Mouse (Mus musculus): Measurements from ENCODE around the gene Cracr2a.

DNA sequence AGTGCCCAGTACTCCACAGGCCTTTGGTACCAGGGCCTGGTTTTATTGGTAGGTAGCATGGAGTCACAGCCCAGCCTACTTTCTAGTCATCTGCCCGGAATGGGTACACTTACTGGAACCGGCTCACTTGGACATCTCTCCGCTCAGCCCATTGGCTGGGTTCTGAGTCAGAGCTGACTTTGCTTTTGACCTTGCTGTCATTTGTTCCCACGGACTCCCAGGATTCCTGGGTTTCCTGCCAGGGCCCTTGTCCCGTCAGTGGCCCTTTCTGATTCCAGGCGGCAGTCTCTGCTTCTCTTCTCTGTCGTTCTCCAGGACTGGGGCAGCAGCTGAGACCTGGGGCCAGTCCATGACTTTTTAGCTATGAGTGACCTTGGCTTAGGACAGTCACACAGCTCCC lies 110.9 kb downstream of the Cracr2a start:
- TF ChIP-seq EP300 (IDR thresholded peaks at IDR 0.05; ENCODE audit: low read depth) (no peak), CTCF (IDR thresholded peaks at IDR 0.05; ENCODE audit: low read depth) (no peak)

Data from liver, embryonic 14.5 days (tissue).